Comparison of ENCODE assay signal across 8 mouse cellular contexts in genomic region chr7:117380036-117380417, GRCm38 (mm10). TPM values are rescaled to one million over a fixed set of nuclear protein-coding genes. Genes with fewer than 3 reads are reported as not detected.
A peak's percentile ranks its signal among the peaks of the same experiment; 100 is the strongest.
DNase-seq lines count a peak whose midpoint lies in the region; ATAC-seq and TF ChIP-seq lines count a peak whose summit lies in the region.

No protein-coding gene starts in this region.

- no peak for TF ChIP-seq POLR2A in cortical plate, adult 2 months (IDR thresholded peaks at IDR 0.05; ENCODE audit: extremely low read depth, insufficient read depth, low read length)

- no peaks in the 10 kb centered on the region for H3K36me3 ChIP-seq in liver, embryonic 11.5 days (ENCODE audit: control insufficient read depth, insufficient read depth, low read length)
- no peaks in the 10 kb centered on the region for H3K36me3 ChIP-seq in midbrain, embryonic 12.5 days

- H3K27ac ChIP-seq in liver, embryonic 11.5 days (ENCODE audit: low read depth, low read length), result no peak overlapping the region
- H3K27ac ChIP-seq in cortical plate, adult 2 months (ENCODE audit: insufficient read depth, low read length), result no peak overlapping the region
- H3K27ac ChIP-seq in midbrain, embryonic 12.5 days (replicated peaks), result no peak overlapping the region

- H3K9me3 ChIP-seq in liver, embryonic 11.5 days (ENCODE audit: control insufficient read depth, low read length), result no peaks in the 10 kb centered on the region
- no peaks in the 10 kb centered on the region for H3K9me3 ChIP-seq in midbrain, embryonic 12.5 days

- H3K9ac ChIP-seq in liver, embryonic 11.5 days (ENCODE audit: low read depth, low read length), result peak overlapping the region; percentile 72
- peak overlapping the region; percentile 74; the same call in 1 of the 2 replicates for H3K9ac ChIP-seq in midbrain, embryonic 12.5 days (replicated peaks)

- ATAC-seq in liver, embryonic 11.5 days (replicated peaks; ENCODE audit: low FRiP score), result no peak
- peak; percentile 2; the same call in 1 of the 2 replicates for ATAC-seq in midbrain, embryonic 12.5 days (ENCODE audit: low FRiP score, low read depth)

- H3K4me2 ChIP-seq in liver, embryonic 11.5 days, result peak overlapping the region; percentile 95
- peak overlapping the region; percentile 70 for H3K4me2 ChIP-seq in midbrain, embryonic 12.5 days (replicated peaks)

- WGBS in liver, embryonic 11.5 days, result 8% methylated on average over 7 of the region's 7 CpGs
- 4% methylated on average over 7 of the region's 7 CpGs for WGBS in midbrain, embryonic 12.5 days

- intact Hi-C loops in heart, postnatal 10 days (cut with DNase I), result loop anchor here (2.0 to 5.0 kb wide), 3 partner anchors 92 to 722 kb away; no protein-coding TSS in a partner anchor
- intact Hi-C loops in left cerebral cortex, postnatal 25 days (cut with DNase I), result loop anchor here (2.0 to 10.0 kb wide), 7 partner anchors 82 to 679 kb away; no protein-coding TSS in a partner anchor

- peaks cover 11% of the 10 kb centered on the region; the same call in 1 of the 2 replicates for H3K4me1 ChIP-seq in liver, embryonic 11.5 days (replicated peaks; ENCODE audit: control insufficient read depth, insufficient read depth, low read length)
- H3K4me1 ChIP-seq in cortical plate, adult 2 months (ENCODE audit: control insufficient read depth, insufficient read depth, low read length), result no peaks in the 10 kb centered on the region; the same call in 1 of the 2 replicates
- peaks cover 26% of the 10 kb centered on the region for H3K4me1 ChIP-seq in midbrain, embryonic 12.5 days

- no peak for TF ChIP-seq CTCF in cortical plate, adult 2 months (IDR thresholded peaks at IDR 0.05; ENCODE audit: extremely low read depth, insufficient read depth, low read length)

- H3K4me3 ChIP-seq in liver, embryonic 11.5 days (ENCODE audit: low read depth, low read length), result peak overlapping the region; percentile 78
- H3K4me3 ChIP-seq in cortical plate, adult 2 months (ENCODE audit: insufficient read depth, low read length), result peak overlapping the region; percentile 90; the same call in 1 of the 2 replicates
- H3K4me3 ChIP-seq in midbrain, embryonic 12.5 days, result peak overlapping the region; percentile 74

- no peak for DNase-seq in liver, embryonic 11.5 days (ENCODE audit: low spot score)
- no peak for DNase-seq in liver
- DNase-seq in heart, postnatal 10 days, result peak; percentile 35
- no peak for DNase-seq in left cerebral cortex, postnatal 25 days (ENCODE audit: low spot score in 2 of 2)
- no peak for DNase-seq in left cerebral cortex, adult 9 months (ENCODE audit: low spot score in 2 of 2)
- no peak for DNase-seq in ovary, postnatal 36 days (ENCODE audit: low spot score)

- H3K27me3 ChIP-seq in liver, embryonic 11.5 days (replicated peaks; ENCODE audit: control insufficient read depth, insufficient read depth, low read length), result peaks cover 29% of the 10 kb centered on the region
- peaks cover 37% of the 10 kb centered on the region for H3K27me3 ChIP-seq in midbrain, embryonic 12.5 days

RNA-seq across cellular contexts. Expression of gene Xylt1, which starts 0.8 kb away (rescaled TPM):
- 0.73 and 0.87 TPM in 2 replicates for polyA plus RNA-seq in liver, embryonic 11.5 days (2014; fragmentation: Nextera tagmentation; extraction: Ambion mirVana)
- 18.2 and 18.4 TPM in 2 replicates for polyA plus RNA-seq in cortical plate, adult 2 months (2012; rRNA removed)
- 1 to 10 TPM; 6.4 to 6.8 TPM for total RNA-seq in heart, postnatal 10 days (2021)
- 1.2 and 2.1 TPM in 2 replicates for polyA plus RNA-seq in midbrain, embryonic 12.5 days (2016; fragmentation: Nextera tagmentation; extraction: Ambion mirVana)
- total RNA-seq in left cerebral cortex, postnatal 25 days (2021), result 10 to 100 TPM; 48.6 to 52.1 TPM

Comparison
In these comparisons a context has a peak if more than half of its experiments do, and no peak if none do; other contexts are left out.
1. DNase-seq: peak in heart, postnatal 10 days (2 of 2); none in liver, embryonic 11.5 days (single experiment), liver (single experiment), left cerebral cortex, postnatal 25 days (0 of 2), left cerebral cortex, adult 9 months (0 of 2) and ovary, postnatal 36 days (single experiment).
2. Peak in every context shown above with its lines, with median percentiles within 50 percentile points of each other: H3K4me3 ChIP-seq.